Mouse (Mus musculus) kidney, adult 18-20 months (tissue): ENCODE measurements around the gene Gm21854.
"Not testable (repeated sequence)": the region's sequence is repeated elsewhere in the genome, so short reads cannot be mapped to it uniquely, and the experiment has no call there.

Experiments used
- DNase-seq: peaks from one replicate; pipeline ENCODE4 v3.0.0; 2021

Gene Gm21854

GRCm38 (mm10) chrY:5656686-5657085 lies at the start of gene Gm21854:
Gene Gm21854 (plus strand): TSS chrY:5656986.
- DNase-seq: not testable (repeated sequence)
